Mouse (Mus musculus): ENCODE data around the gene Fbxl17.

GRCm38 (mm10) chr17:63462512-63462911 is 37.3 kb downstream of the Fbxl17 start:
- TF ChIP-seq CTCF (IDR thresholded peaks at IDR 0.05; ENCODE audit: low read depth) (no peak), EP300 (IDR thresholded peaks at IDR 0.05; ENCODE audit: low read depth) (no peak)
